Mouse (Mus musculus) neural tube, embryonic 15.5 days (tissue): ENCODE results near the gene Gm45623. TPM values are rescaled to one million over a fixed set of nuclear protein-coding genes. Genes with fewer than 3 reads are reported as not detected.

ENCODE experiments used
- ATAC-seq: fragments of 200-750 bp; cut with Nextera tagmentation; 2 replicates; pipeline ENCODE4 v1.8.0; 2017; ENCODE audit warnings: mild to moderate bottlenecking, moderate TSS enrichment, moderate library complexity; ENCODE audit not compliant: low FRiP score
- H3K27ac ChIP-seq: fragments of 300-500 bp; sonication (generic); replicated peaks from 2 replicates; pipeline ENCODE4 v1.5.1; 2015; ENCODE audit warnings: mild to moderate bottlenecking, inconsistent platforms
- H3K27me3 ChIP-seq: fragments of 300-500 bp; sonication (generic); replicated peaks from 2 replicates; pipeline ENCODE4 v1.6.1; 2015; ENCODE audit warnings: inconsistent platforms
- H3K36me3 ChIP-seq: fragments of 300-500 bp; sonication (generic); 2 replicates; pipeline ENCODE4 v1.6.1; 2015; ENCODE audit warnings: inconsistent platforms
- H3K4me1 ChIP-seq: fragments of 300-500 bp; sonication (generic); 2 replicates; pipeline ENCODE4 v1.6.1; 2015; ENCODE audit warnings: inconsistent platforms
- H3K4me2 ChIP-seq: fragments of 300-500 bp; sonication (generic); 2 replicates; pipeline ENCODE4 v1.6.1; 2015; ENCODE audit warnings: inconsistent platforms, mild to moderate bottlenecking, moderate library complexity
- H3K4me3 ChIP-seq: fragments of 300-500 bp; sonication (generic); replicated peaks from 2 replicates; pipeline ENCODE4 v1.5.1; 2015; ENCODE audit warnings: mild to moderate bottlenecking, inconsistent platforms
- H3K9ac ChIP-seq: fragments of 300-500 bp; sonication (generic); replicated peaks from 2 replicates; pipeline ENCODE4 v1.6.1; 2015; ENCODE audit warnings: mild to moderate bottlenecking, inconsistent platforms
- H3K9me3 ChIP-seq: fragments of 300-500 bp; sonication (generic); replicated peaks from 2 replicates; pipeline ENCODE4 v1.6.1; 2016; ENCODE audit warnings: inconsistent platforms
- WGBS: fragments of 180-500 bp; shearing (Covaris S2); methylation state at CpG from one replicate; pipeline ENCODE4 v1.1.7; 2015; ENCODE audit warnings: mixed read lengths; 5-methylcytosine and 5-hydroxymethylcytosine counted together
- polyA plus RNA-seq: library from polyadenylated mRNA; unstranded; fragments of >200 nt; fragmentation: Nextera tagmentation; extraction: Ambion mirVana; gene quantifications from 2 replicates; pipeline ENCODE4 v1.2.1, GENCODE M21; 2015

Gm45623 gene
- polyA plus RNA-seq, 1 experiment from 2014 or later, result 2.7 TPM

GRCm38 (mm10) chr13:56772592-56772991, 19.0 kb upstream of the Gm45623 start:
- no peaks in the 10 kb centered on the region for H3K27me3 ChIP-seq
- H3K4me2 ChIP-seq, result no peak overlapping the region
- H3K9ac ChIP-seq, result no peak overlapping the region
- H3K4me3 ChIP-seq, result no peak overlapping the region
- no peaks in the 10 kb centered on the region for H3K36me3 ChIP-seq
- 56% methylated on average over 3 of the region's 3 CpGs for WGBS
- no peaks in the 10 kb centered on the region for H3K9me3 ChIP-seq
- H3K27ac ChIP-seq, result no peak overlapping the region
- H3K4me1 ChIP-seq, result peaks cover 27% of the 10 kb centered on the region
- ATAC-seq, result no peak

GRCm38 (mm10) chr13:56770786-56771185, 17.2 kb upstream of the Gm45623 start:
- Histone ChIP-seq H3K27me3 (no peaks in the 10 kb centered on the region), H3K4me3 (no peak overlapping the region), H3K9ac (no peak overlapping the region), H3K27ac (peak overlapping the region; percentile 30; the same call in 1 of the 2 replicates), H3K9me3 (no peaks in the 10 kb centered on the region), H3K36me3 (no peaks in the 10 kb centered on the region), H3K4me1 (peaks cover 34% of the 10 kb centered on the region), H3K4me2 (no peak overlapping the region)
- no peak for ATAC-seq
- WGBS, result 73% methylated on average over 5 of the region's 5 CpGs

- no peaks in the 10 kb centered on the region for H3K9me3 ChIP-seq
- H3K4me2 ChIP-seq, result no peak overlapping the region
- no peak overlapping the region for H3K9ac ChIP-seq
- H3K36me3 ChIP-seq, result no peaks in the 10 kb centered on the region
- H3K4me1 ChIP-seq, result peaks cover 39% of the 10 kb centered on the region
- WGBS, result 58% methylated on average over 1 of the region's 1 CpGs
- 0 out of 2 replicates have a peak, but pooled peaks have one; percentile 6 for ATAC-seq
- no peaks in the 10 kb centered on the region for H3K27me3 ChIP-seq
- peak overlapping the region; percentile 30; the same call in 1 of the 2 replicates for H3K27ac ChIP-seq
- H3K4me3 ChIP-seq, result no peak overlapping the region
Measured at GRCm38 (mm10) chr13:56770136-56770578, 16.5 kb upstream of the Gm45623 start.

- 50% methylated on average over 4 of the region's 4 CpGs for WGBS
- no peak overlapping the region for H3K4me3 ChIP-seq
- no peaks in the 10 kb centered on the region for H3K36me3 ChIP-seq
- H3K4me1 ChIP-seq, result peaks cover 35% of the 10 kb centered on the region
- no peak for ATAC-seq
- H3K27ac ChIP-seq, result no peak overlapping the region
- no peak overlapping the region for H3K9ac ChIP-seq
- H3K9me3 ChIP-seq, result no peaks in the 10 kb centered on the region
- no peaks in the 10 kb centered on the region for H3K27me3 ChIP-seq
- H3K4me2 ChIP-seq, result no peak overlapping the region
Measured at GRCm38 (mm10) chr13:56769431-56769830, 15.8 kb upstream of the Gm45623 start.

- H3K9me3 ChIP-seq, result no peaks in the 10 kb centered on the region
- H3K4me3 ChIP-seq, result no peak overlapping the region
- H3K27me3 ChIP-seq, result no peaks in the 10 kb centered on the region
- H3K9ac ChIP-seq, result no peak overlapping the region
- peaks cover 40% of the 10 kb centered on the region for H3K4me1 ChIP-seq
- no peak overlapping the region for H3K27ac ChIP-seq
- no peak overlapping the region for H3K4me2 ChIP-seq
- H3K36me3 ChIP-seq, result no peaks in the 10 kb centered on the region
- ATAC-seq, result no peak
- WGBS, result 46% methylated on average over 5 of the region's 5 CpGs
Measured at GRCm38 (mm10) chr13:56766211-56766610, 12.6 kb upstream of the Gm45623 start.

GRCm38 (mm10) chr13:56765284-56766032, 11.8 kb upstream of the Gm45623 start:
- no peaks in the 10 kb centered on the region for H3K36me3 ChIP-seq
- 55% methylated on average over 25 of the region's 25 CpGs for WGBS
- H3K9me3 ChIP-seq, result no peaks in the 10 kb centered on the region
- H3K4me2 ChIP-seq, result peak overlapping the region; percentile 19
- no peak overlapping the region for H3K9ac ChIP-seq
- no peak overlapping the region for H3K4me3 ChIP-seq
- peaks cover 36% of the 10 kb centered on the region for H3K4me1 ChIP-seq
- H3K27ac ChIP-seq, result no peak overlapping the region; the same call in 1 of the 2 replicates
- ATAC-seq, result no peak
- H3K27me3 ChIP-seq, result no peaks in the 10 kb centered on the region

- no peaks in the 10 kb centered on the region; the same call in 1 of the 2 replicates for H3K27me3 ChIP-seq
- H3K27ac ChIP-seq, result no peak overlapping the region
- no peaks in the 10 kb centered on the region for H3K36me3 ChIP-seq
- H3K4me3 ChIP-seq, result no peak overlapping the region
- H3K4me2 ChIP-seq, result no peak overlapping the region
- H3K9me3 ChIP-seq, result no peaks in the 10 kb centered on the region
- H3K4me1 ChIP-seq, result peaks cover 28% of the 10 kb centered on the region
- H3K9ac ChIP-seq, result no peak overlapping the region
- no peak for ATAC-seq
- 29% methylated on average over 13 of the region's 13 CpGs for WGBS
Measured at GRCm38 (mm10) chr13:56762446-56763229, 9.0 kb upstream of the Gm45623 start.

GRCm38 (mm10) chr13:56758492-56758891, 4.9 kb upstream of the Gm45623 start:
- Histone ChIP-seq H3K4me2 (no peak overlapping the region), H3K27me3 (peaks cover 29% of the 10 kb centered on the region), H3K4me3 (no peak overlapping the region), H3K36me3 (no peaks in the 10 kb centered on the region), H3K9me3 (no peaks in the 10 kb centered on the region), H3K4me1 (peaks cover 20% of the 10 kb centered on the region), H3K9ac (no peak overlapping the region), H3K27ac (no peak overlapping the region)
- 28% methylated on average over 6 of the region's 6 CpGs for WGBS
- ATAC-seq, result no peak

- Histone ChIP-seq H3K27me3 (peaks cover 42% of the 10 kb centered on the region), H3K4me1 (peaks cover 20% of the 10 kb centered on the region), H3K4me2 (no peak overlapping the region), H3K36me3 (no peaks in the 10 kb centered on the region), H3K9me3 (no peaks in the 10 kb centered on the region), H3K27ac (no peak overlapping the region), H3K4me3 (no peak overlapping the region), H3K9ac (no peak overlapping the region)
- WGBS, result 48% methylated on average over 12 of the region's 12 CpGs
- no peak for ATAC-seq
Measured at GRCm38 (mm10) chr13:56757201-56757600, 3.6 kb upstream of the Gm45623 start.

- Histone ChIP-seq H3K4me2 (no peak overlapping the region), H3K4me3 (no peak overlapping the region), H3K27me3 (peaks cover 56% of the 10 kb centered on the region), H3K4me1 (peaks cover 25% of the 10 kb centered on the region), H3K9me3 (no peaks in the 10 kb centered on the region), H3K27ac (no peak overlapping the region), H3K9ac (no peak overlapping the region), H3K36me3 (no peaks in the 10 kb centered on the region)
- no peak for ATAC-seq
- WGBS, result 71% methylated on average over 6 of the region's 6 CpGs
Measured at GRCm38 (mm10) chr13:56755871-56756270, 2.2 kb upstream of the Gm45623 start.

GRCm38 (mm10) chr13:56752474-56753191, 994 bp downstream of the Gm45623 start:
- peak overlapping the region; percentile 48 for H3K9ac ChIP-seq
- peak overlapping the region; percentile 83 for H3K4me2 ChIP-seq
- H3K27me3 ChIP-seq, result peaks cover 59% of the 10 kb centered on the region
- 1% methylated on average over 41 of the region's 41 CpGs for WGBS
- no peak overlapping the region for H3K27ac ChIP-seq
- peaks cover 25% of the 10 kb centered on the region for H3K4me1 ChIP-seq
- ATAC-seq, result peak; percentile 47; the same call in 1 of the 2 replicates
- H3K36me3 ChIP-seq, result no peaks in the 10 kb centered on the region
- H3K4me3 ChIP-seq, result peak overlapping the region; percentile 49
- H3K9me3 ChIP-seq, result no peaks in the 10 kb centered on the region
